Mouse (Mus musculus): ENCODE data around the gene Ddn.

Gene Ddn

DNA sequence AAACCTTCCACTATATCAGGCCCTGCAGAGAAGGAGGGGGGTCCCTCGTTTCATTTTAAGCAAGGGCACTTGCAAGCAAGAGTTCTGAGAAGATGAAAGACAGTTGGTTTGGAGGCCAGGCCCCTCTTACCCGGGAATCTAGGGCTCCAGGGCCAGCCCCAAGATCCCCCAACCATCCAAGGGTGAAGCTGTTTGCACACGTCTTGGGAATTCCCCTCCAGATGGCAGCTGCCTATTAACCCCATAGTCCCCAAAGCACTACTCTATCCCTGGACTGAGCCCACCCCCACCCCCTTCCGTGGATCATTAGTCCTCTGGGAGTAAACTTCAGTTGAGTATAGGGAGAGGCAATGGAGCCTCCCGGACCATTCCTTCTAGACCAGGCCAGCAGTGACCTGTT, 33.8 kb downstream of the Ddn start:
- no peak for DNase-seq (ENCODE audit: low read depth, low spot score)

DNA sequence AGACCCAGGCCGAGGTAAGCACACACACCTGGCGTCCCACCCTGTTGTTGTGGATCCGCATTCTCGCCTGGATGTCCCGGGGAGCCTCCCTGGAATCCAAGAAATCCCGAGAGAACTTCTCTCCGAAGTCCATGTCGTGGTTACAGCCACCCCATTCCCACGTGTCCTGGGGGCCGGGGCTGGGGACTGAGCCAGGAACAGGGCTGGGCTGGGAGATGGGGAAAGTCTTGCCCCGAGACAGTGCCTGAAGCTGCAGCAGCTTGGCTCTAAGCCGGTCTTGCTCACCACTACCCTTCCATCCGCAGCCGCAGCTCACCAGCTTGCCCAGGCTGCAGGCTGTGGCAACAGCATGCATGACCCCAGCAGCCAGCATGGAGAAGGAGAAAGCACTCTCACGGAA, 35.2 kb downstream of the Ddn start:
- no peak for DNase-seq (ENCODE audit: low read depth, low spot score)

DNA sequence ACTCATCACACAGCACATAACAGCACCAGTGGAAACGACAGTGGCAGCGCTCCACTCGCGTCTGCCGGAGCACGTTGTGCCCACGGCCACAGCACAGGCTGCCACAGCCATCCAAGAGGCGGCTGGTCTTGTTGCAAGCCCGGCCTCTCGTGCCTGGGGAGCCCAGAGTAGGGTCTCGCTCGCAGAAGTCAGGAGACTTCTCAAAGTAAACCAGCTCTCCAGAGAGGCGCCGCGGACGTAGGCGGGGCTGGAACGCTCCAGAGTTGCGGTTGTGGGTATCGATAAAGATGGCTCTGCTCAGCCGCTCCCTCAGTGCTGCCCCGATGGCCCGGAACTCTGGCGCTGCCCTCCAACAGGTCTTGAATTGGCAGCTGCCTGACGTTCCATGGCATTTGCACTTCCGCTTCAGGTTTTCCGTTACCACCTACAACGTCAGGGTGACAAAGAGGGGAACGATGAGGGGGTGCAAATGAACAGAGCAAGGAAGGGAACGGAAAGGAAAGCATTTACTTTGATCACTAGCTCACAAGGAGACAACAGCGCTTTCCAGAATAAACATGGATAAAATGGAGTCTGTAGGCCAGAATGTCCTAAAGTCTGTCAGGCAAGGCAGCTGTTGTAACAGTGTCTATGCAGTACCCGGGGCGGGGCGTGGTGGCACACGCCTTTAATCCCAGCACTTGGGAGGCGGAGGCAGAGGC, 36.6 kb downstream of the Ddn start:
- no peak for DNase-seq (ENCODE audit: low read depth, low spot score)

DNA sequence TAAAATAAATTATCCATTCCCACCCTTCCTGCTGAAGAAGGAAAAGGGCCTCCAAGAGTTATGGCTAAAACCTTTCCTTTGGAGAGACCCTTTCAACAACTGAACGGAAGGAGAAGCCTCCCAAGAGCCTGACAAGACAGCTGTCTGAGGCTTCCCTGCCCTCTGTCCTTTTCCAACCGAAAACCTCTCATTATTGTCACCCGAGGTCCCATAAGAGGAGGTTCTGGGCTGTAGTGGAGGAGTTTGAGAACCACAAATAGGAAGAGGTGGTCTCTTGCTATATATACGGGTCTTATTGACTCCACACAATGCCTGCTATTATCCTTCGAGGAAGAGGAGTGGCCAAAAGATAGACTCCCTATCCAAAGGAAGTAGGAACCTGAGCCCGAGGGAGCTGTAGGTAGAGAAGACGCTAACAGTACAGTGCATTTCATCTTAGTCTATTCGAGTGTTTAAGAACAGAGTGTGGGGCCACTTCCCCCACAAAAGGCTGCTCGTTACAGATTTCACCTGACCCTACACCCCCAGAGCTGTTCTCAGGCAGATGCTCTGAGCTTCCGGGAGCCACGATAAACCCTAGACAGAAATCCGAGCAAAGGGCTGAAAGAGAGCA, 37.4 kb downstream of the Ddn start:
- no peak for DNase-seq (ENCODE audit: low read depth, low spot score)

DNA sequence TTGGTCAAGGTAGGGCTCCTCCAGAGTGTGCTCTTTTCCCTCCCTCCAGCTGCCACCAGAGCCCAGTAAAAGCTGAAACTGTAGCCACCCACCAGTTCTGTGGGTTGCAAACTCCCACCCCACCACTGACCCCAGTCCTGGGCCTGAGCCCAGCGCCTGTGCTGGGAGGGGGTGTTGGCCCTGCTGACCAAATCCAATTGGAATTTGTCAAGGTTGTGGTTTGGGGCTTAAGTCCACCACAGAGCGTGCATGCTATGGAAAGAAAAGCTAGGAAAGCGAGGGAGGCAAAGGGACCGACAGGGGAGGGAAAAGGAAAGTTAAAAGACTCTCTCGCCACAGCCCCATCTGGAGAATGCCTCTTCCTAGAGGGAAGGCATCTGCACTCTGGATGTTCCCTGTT, 41.0 kb downstream of the Ddn start:
- DNase-seq (ENCODE audit: low read depth, low spot score), result peak; percentile 65

DNA sequence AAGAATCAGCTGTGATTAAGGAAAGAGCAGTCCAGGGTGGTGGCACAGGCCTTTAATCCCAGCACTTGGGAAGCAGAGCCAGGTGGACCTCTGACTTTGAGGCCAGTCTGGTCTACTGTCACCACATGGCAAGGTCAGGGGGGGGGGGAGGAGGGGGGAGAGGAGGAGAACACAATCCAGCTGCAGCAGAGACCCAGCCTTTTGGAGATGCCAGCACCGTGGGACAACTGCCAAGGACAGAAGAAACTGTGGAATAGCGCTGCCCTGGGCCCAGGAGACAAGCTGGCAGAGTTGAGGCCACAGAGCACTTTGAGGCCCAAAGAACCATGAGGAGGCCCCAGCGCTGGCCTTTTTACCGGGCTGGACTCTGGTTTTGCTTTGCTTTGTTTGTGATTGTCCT, 43.4 kb downstream of the Ddn start:
- no peak for DNase-seq (ENCODE audit: low read depth, low spot score)

DNA sequence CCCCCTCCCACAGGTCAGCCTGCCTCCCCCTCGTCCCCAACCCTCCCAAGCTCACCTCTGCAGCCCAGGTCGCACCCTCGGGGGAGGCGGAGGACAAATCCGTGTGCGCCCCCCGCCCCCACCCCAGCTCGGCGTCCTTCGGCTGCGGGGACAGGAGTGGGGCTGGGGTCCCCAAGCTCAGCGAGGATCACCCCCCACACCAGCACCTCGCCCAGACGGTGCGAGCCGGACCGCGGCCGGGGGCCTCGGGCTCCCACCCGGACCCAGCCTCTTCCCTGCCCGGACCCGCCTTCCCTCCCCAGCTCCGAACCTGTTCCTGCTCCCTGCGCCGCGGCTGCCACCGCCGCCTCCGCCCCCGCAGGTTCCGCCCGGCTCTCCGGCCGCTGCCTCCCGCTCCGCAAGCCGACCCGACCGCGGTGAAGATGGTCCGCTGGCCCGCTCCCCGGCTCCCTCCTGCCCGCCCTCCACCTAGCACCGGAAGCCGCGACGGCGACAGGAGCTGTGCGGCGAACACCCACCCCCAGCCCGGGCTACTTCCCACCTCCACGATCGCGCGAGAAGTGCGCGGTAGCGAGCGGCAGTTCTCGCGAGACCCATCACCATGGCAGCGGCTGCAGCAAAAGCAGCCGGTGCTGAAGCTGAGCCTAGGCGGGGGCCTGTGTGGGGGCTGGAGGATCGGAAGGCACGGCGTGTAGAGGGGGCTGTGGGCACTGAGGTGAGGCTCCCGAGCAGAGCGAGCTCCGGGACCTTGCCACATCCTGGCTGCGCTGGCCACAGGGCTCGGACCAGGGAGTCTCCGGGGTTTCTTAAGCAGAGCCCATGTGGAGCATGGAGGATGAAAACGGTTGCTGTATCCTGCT, 46.4 kb downstream of the Ddn start, which contains the start of gene Arf3:
Arf3 (minus strand) TSS at position 545 of the 860 bp plus-strand sequence.
- peak; percentile 94 for DNase-seq (ENCODE audit: low read depth, low spot score)

DNA sequence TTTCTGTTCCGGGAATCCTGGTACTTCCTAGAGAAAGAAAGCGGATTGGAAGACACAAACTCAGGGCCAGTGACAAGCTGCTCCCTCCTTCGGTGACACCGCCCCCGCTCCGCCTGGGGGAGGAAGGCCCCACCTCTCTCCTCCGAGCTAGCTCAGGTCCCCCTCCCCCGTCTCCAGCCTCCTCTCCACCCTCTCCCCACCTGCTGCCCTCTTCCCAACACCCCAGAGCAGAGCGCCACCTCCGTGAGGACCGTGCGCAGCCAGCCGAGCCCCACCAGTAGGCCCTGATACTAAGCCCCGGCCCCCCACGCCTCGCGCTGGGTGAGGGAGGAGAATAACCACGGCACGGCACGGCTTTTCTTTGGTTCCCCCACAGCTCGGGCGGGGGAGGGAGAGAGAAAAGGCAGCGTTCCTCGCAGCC, 47.1 kb downstream of the Ddn start:
- peak; percentile 75 for DNase-seq (ENCODE audit: low read depth, low spot score)

DNA sequence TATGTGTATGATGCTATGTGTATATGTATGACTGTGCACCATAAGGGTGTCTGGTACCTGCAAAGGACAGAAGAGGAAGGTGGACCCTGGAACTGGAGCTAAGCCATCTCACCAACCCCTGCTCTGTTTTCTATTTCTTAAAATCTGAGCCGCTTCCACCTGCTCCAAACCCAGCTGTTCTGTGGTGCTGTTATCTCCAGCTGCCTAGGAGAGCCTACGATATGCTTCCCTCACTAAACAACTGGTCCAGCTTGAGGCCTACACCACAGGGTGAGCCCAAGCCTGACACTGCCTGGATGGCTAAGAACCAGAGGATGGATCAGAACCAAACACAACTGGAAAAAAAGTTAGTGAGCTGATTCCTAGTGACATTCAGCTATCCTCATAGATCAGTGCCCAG, 55.2 kb downstream of the Ddn start:
- DNase-seq (ENCODE audit: low read depth, low spot score), result no peak

All from 3T3-L1 (cell line).